Mouse (Mus musculus): Measurements from ENCODE around the gene Snx19. TPM values are rescaled to one million over a fixed set of nuclear protein-coding genes. Genes with fewer than 3 reads are reported as not detected.
A peak's percentile ranks its signal among the peaks of the same experiment; 100 is the strongest.

Snx19 gene
- total RNA-seq (2021): 10 to 100 TPM; 48.4 to 52.3 TPM

DNA sequence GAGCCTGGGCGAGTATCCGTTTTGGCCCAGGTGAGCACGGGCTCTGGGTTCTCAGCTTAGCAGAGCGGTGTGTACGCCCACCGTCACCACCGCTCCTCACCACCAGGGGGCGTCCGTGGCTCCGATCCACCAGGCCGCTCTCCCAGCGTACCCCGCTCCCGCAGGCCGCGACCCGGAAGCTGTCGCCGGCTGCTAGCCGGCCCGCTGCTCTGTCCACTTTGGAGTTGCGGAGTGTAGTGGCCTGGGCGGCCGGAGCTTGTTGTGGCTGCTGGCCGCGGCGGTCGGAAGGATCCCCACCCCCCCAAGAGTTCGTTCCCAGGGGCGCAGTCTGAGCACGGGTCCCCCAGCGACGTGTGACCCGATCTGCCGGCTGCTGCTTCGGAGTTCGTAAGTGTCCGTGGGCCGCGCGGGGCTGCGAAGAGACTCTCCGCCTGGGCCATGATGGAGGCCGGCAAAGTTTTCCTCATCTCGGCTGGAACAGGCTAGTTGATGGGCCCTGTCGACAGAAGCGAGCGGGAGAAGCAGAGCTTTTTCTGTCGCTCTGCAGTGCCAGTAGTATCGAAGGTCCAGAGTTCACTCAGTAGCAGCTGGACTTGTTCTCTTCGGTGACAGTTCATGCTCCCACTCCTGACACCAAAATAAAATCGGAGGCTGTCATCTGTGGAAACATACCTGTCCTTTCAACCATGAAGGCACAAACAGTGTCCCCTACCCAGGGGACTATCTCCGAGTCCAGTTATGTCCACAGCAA, at the start of gene Snx19:
Gene Snx19 (plus strand): TSS at position 227 of the 751 bp plus-strand sequence.
- DNase-seq: peak; percentile 89 to 91

DNA sequence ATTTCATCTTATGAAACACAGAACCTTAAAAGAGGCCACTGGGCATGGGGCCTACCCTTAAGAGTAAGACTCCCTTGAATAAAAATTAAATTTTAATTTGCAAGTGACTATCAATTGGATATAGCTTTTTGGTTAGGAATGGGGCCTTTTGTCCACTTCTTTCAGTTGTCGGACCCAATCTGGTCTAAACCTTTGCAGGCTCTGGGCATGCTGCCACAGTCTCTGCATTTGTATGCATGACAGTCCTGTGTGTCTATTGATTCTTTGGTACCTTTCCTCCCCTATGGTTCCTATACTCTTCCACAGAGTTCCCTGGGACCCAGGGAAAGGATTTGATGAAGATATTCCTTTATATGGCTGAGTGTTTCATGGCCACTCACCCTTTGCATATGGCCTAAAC, 26.1 kb upstream of the Snx19 start:
- no peak for DNase-seq

DNA sequence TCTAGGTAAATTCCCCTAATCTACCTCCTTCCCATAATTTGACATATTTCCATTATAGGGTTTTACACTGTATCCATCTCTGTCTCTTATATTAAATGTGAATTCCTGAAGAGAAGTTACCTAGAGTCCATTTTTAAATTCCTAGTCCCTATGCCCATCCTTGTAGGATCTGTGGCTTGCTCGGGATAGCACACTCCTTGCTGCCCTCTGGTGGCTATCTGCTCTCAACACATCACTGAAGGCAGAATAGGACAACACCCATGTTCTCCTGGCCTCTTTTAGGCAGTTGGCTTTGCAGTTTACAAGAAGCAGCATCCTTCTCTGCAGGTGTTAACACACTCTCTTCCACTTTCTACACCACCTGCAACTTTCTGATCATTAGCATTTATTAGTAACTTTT, 4.0 kb upstream of the Snx19 start:
- peak in 1 of 2 experiments; percentile 32 for DNase-seq

DNA sequence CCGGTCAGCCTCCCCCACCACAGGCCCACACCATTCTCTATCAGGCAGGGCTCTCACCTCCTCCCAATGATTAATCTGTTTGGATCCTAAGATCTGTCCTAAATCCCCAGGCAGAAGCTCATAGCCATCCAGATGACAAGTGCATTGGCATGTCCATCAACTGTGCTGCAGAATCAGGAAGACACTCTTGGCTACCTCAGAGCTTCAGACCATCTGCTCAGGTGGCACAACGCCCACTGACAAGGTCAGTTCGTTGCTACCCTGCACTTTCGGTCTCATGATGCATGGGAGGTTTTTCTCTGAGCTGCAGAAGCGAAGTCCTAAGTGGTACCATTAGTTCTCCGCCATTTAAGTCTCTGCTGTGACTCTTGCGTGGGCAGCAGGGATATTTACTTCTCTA, 1.7 kb upstream of the Snx19 start:
- no peak for DNase-seq

DNA sequence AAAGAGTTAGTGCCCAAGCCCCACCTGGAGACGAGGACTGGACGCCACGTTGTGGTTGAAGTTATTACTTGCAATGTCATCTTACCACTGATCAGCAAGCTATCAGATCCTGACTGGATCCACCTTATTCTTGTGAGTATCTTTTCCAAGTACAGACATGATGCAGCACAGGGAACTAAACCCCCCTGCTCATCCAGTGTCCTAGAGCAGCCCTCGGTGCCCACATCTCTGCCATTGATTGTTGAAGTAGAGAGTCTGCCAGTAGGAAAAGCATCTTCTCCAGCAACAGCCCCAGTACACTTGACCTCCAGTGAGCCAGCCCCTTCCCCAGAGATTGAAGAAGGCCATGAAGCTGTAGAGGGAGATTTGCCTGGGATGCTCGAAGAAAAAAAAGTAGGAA, 1.3 kb downstream of the Snx19 start:
- DNase-seq: no peak

DNA sequence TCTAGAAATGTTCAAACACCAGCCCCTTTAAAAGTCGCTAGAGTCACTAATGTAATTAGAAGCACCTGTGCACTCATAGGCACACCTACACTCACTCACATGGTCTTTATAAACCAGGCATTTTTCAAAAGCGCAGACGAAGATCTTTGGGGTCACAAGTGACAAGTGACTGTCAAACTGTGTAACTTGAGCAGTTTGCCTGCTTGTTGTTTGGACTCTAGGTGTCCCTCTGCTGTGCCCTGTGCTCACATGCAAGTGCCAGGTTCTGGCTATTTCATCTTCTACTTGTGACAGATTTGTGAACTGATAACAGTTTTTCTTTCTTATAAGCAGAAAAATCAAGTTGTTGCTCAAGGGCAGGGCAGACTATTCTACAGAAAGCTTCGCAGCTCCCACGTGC, 3.5 kb downstream of the Snx19 start:
- DNase-seq: no peak

DNA sequence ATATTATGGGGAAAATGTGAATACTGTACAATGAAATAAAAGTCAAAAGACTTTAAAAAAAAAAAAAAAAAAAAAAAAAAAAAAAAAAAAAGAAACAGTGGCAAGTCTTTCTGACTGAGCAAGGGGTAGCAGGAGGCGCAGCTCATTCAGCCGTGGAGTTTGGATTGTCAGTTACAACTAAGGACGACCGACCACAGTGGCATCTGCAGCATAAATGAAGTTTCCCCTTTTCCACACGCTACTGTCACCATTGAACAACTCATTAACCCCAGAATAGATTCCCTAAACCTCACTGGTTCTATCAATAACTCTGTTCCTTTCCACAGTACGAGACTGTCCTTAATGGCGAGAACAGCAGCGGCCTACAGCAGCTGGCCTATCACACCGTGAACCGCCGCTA, 5.0 kb downstream of the Snx19 start:
- no peak for DNase-seq

DNA sequence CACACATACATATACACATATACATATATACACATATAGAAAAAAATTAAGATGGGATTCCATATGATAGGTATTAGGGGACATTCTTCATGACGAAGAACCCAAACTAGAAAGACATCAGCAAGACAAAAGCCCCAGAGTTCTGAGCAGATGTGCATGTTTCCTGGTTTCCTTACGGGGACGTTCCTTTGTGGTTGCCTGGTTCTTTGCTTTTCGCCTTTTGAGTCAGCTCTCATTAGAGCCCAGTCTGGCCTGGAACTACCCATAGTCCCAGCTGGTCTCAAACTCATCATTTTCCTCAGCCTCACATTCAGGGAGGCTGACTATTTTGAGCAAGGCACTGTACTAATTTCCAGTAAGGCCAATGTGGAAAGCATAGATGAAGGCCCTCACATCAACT, 7.0 kb downstream of the Snx19 start:
- no peak for DNase-seq

DNA sequence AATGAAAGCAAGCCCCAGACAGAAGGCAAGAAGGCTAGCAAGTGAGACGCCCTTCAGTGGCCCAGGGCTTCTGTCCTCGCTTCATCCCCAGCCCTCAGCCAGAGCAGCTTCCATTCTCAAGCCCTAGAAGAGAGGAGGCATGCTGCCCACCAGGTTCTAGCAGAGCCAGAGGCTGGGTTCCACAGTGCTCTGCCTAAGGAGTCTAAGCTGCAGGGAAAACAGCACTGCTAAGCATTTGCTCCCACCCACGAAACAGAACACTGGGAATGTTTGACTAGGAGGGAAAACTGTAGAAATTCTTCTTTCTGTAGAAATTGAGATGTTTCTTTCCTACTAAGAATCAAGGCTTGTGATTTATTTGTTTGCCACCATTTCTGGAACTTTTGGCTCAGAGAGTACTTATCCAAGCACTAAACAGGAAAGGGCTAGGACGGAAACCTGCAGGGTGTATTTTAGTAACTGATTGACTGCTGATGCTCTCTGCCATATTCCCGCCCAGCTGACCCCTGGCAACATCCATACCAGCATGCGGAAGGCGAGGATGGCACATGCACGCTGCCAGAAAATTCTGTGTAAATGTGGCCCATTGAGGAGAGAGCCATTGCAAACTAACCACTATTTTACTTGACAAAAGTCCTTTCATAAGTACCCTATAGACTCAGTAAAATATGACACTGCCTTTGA, 9.1 kb downstream of the Snx19 start:
- DNase-seq: no peak

DNA sequence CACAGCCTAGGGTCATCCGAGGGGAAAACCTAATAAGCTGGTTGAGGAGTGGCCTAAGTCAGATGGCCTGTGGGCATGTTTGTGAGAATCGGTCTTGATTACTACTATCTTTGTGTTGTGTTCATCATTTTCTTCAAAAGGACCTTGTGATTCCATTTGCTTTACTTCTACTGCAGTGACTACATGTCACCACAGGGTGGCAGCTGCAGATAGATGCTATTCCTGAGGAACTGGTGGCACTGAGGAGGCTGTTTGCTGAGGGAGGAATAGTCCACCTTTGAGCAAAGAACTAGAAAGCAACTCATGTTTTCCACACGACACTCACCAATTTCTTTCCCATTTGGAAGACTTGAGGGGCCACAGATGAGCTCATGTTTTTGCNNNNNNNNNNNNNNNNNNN, 11.6 kb downstream of the Snx19 start:
- no peak for DNase-seq

DNA sequence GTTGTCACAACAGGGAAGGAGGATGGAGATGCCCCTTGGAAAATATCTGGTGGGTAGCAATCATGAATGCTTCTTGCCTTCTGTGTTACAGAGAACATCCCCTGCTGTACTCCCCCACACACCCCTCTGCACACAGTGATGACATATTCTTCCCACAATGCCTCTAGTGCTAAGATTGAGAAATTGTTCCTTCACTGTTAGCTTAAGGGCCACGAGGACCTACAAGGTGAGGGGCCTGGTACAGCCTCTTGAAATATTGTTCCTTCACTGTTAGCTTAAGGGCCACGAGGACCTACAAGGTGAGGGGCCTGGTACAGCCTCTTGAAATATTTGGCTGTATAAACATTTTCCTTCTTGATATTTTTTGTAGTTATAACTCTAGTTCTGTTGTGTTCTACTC, 14.9 kb downstream of the Snx19 start:
- no peak for DNase-seq

DNA sequence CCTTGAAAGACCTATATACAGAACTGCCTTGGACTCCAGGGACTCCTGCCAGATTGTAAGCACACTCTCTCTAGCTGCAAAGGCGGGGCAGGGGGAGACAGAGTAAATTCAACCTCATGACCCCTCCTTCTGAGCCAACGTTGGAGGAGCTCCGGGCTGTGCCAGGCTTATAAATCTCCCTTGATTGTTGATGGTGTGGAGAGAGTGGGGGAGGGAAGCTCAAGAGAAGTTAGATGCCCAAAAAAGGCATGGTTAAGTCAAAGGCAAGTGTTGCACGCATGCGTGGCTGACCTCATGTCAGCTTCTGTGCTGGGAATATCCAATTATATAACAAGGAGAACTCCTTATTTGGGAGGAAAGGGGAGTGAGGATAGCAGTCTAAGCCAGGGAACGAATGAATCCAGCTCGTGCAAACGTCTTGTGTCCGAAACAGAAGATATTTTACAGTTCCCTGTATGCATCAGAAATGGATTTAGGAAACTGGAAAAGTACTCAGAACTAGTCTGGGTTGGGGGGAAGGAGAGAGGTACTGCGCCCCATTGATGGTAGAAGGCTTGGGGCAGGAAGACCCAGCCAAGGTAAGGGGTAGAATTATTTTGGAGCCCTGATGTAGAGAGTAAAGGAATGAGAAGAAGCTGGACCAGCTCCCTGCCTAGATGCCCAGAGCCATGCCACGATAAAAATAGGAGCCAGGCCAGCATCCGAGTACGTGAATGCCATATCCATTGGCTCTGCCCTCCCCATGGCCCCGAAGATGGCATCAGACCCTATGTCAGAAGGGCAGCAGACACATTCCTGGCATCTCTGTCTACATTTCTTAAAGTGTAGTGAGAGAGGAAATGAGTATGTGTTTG, 18.6 kb downstream of the Snx19 start:
- no peak for DNase-seq

DNA sequence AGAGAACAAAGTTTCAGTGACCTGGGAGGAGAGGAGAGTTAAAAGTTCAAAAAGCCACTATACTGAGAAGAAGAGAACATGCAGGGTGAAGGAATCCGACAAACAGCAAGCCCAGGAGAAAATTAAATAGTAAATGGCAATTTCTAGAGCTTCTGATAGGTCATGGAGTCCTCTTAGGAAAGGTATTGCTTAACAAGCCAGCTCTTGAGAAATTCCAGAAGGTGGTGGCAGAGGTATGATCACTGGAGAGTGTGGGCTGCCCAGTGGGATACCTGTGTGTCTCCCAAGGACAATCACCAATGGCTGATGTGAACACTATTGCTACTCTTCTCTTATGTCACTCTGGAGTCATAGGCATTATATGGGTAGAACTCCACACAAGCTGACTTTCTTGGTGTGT, 19.2 kb downstream of the Snx19 start:
- no peak for DNase-seq

DNA sequence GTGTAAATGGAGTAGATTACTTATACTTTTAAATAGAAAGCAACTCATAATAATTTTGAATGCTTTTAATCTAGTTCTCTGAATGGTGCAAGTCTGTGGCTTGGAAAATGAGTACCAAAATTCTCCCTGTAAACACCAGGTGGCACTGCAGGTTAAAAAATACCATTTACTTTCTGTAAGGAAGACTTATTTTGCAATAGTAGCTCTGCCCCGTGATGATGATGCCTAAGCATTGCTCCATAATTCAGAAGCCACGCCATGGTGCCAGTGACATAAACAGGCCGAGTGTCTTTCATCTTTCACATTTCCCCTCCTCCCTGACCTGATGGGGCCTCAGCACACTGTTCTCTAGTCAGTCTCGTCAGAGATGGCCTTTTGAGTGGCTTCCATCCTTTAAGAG, 21.6 kb downstream of the Snx19 start:
- DNase-seq: peak in 1 of 2 experiments; percentile 22

DNA sequence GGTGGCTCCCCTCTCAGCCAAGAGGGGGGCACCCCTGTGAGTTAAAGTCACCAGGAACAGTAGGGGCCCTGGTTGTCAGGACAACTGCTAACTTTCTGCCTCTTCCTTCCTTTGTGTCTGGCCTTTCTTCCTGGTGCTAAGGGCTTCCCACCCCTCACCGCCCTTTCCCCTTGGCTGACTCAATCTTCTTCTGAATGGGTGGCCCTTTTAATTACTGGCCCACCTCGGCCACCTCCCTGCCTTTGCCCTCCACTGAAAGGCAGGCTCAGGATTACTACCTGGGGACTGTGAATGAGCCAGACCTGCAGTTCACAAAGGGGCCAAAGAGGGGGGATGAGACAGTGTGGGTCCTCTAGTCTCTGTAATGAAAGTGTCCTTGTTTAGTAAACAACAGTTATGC, 23.0 kb downstream of the Snx19 start:
- no peak for DNase-seq

DNA sequence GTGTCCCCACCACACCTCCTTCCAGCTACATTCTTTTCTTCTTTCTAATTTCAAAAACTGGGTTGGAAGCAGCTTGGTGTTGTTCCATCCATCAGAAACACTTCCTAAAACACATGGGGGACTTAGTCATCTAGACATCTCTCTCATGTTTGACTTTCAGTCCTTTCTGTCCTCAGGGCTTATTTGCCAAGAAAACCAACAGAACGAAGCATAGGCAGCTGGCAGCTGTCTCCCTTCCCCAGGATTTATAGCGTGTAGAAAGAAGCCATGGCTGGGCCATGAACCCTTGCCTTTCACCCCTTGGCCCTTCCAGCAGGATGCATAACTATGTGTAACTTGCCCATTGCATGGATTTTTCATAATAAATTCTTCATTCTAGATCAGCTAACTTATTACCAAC, 23.9 kb downstream of the Snx19 start:
- DNase-seq: no peak

DNA sequence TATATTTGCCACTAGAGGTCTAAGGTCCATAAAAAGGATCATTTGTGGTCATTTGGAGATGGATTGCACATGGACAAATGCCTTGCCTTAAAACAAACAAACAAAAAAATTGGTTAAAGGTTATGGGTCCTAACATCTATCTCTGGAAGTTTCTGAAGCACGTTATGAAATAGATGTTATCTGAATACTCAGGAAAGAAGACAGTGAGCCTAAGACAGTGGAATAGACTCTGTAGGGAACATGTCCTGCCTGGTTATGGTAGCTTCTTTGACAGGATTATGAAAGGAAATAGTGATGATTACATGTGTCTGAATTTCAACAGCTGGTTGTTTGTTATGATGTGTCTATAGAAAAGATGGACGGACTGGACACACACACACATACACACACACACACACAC, 27.6 kb downstream of the Snx19 start:
- DNase-seq: no peak

DNA sequence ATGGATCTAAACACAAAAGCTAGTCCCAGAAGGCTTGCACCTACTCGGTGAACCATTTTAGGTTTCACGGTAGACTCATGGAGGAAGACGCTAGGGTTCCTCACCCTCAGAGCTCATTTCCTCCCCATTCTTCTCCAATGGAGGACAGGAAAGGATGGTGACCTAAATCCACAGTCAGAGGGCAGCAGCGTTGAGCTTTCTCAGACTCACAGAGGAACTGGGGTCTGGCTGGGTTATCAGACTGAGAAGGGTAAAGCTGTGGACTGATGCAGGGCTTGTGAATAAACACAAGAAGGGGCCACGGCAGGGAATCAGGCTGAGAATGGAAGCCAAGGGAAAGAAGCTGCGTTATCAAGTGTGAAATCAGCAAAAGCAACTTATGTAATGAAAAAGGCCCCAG, 29.3 kb downstream of the Snx19 start:
- DNase-seq: no peak

DNA sequence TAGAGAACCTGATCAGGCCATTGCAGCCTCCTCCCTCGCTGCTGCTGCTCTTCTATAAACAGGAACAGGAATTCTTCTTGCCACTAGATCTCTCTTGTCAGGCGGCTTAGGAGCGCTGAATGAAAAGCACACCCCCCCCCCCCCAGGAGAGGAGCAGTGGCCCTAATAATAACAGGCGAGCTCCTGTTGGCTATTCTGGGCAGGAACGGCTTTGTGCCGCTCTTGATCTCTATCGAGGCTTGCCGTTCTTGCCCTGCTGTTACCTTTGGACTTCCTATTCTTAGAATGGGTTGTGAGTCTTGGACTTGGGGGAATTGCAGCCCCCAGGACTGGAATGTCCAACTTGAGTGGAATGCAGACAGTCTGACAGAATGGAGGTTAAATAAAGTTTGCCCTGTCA, 33.6 kb downstream of the Snx19 start:
- DNase-seq: no peak

DNA sequence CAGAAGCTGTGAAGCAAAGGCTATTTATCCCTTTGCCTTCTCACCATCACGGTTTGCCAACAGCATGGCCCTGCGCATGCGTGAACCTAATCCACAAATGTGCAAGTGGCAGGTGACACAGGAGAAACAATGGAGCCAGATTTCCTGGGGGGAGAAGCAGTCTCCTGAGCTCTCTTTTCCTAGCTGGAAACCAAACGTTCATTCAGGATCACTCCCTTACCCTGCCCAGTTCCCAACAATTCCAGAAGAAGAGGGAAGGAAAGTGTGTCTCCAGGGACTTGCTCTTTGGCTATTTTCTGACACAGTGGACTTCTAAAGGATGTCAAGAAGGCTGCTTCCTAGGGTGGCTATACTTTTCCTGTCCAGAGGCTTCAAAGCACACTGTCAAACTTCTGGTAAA, 37.8 kb downstream of the Snx19 start:
- no peak for DNase-seq

DNA sequence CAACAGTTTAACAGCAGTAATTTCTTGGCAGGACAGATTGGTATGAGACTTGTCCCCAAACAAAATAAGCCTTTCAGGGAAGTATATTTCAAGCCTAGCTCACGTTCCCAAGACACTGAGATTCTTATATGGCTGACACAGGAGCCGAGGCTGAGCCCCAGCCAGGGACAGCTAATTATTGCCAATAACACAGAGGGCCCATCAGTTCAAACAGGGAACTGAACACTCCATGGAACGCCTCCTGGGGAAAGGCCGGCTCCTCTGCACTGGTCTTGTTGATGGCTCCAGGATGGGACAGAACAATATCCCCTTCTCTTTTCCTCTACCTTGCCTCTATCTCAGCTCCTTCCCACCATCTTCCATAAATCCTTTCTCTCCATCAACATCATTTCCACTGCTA, 53.1 kb downstream of the Snx19 start:
- DNase-seq: no peak

DNA sequence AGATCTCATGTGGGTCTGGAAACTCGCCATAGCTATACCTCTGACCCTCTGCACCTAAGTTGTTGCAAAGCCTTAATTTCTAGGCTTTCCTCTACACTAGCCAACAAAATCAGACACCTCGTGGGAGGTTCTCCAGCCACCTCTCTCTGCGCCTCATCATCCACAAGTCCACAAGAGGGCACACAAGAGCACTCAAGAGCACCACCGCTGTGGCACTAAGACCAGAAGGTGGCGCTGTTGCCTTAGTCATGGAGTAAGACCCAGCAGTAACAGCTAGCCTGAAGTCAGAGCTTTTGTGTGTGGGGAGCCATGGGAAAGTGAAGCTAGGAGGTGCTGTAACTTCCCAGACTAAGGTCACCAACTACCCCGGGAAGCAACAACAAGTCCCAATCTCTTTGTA, 53.6 kb downstream of the Snx19 start:
- peak; percentile 91 to 93 for DNase-seq

DNA sequence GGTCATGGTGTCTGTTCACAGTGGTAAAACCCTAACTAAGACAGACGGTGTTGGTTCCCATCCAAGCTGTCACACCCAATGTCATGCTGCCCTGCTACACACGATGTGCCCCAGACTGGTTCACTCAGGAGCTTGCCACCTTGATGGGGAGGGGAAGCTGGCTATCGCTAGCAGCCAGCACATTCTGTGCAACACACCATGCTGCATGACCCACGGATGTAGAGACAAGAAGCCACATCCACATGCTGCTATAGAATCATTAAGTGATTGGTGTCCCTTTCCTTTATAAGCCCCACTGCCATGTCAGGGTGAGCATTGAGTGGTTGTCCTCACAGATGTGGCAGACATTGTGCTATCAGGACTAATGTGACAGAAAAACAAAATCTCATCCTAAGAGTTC, 55.2 kb downstream of the Snx19 start:
- no peak for DNase-seq

DNA sequence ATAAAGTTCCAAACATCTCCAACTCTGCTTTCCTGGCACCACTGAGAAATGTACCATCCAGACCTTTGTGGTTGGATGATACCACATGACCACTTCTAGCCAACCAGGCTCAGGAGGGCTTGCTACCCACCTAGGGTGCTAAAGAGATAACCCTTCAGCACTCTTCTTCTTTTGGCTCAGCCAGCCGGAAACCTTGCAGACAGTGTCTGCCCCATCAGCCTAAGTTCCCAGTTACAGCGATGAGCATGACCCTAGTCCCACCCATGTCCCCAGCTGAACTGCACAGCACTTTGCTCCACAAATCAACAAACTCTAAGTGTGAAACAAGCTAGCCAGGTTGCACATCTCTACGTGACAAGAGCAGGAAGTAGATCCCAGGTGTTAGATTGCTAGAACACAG, 57.3 kb downstream of the Snx19 start:
- no peak for DNase-seq
